Comparison of ENCODE assay signal across 14 mouse cellular contexts in genomic region chr7:68221677-68222230, GRCm38 (mm10). TPM values are rescaled to one million over a fixed set of nuclear protein-coding genes. Genes with fewer than 3 reads are reported as not detected.
DNase-seq lines count a peak whose midpoint lies in the region; ATAC-seq lines count a peak whose summit lies in the region.
"Had no signal": no experiment of that assay in that cellular context is flagged by ENCODE, and none has a peak within 500 bp of the region (broad histone marks: within the 10 kb centered on the region; RNA-seq: fewer than 3 reads in every experiment).

No protein-coding gene starts in this region.

- no peak overlapping the region for H3K9ac ChIP-seq in forebrain, embryonic 15.5 days (replicated peaks)
- H3K9ac ChIP-seq in forebrain, embryonic 12.5 days = no peak overlapping the region
- no peak overlapping the region for H3K9ac ChIP-seq in hindbrain, embryonic 15.5 days
- H3K9ac ChIP-seq in hindbrain, embryonic 14.5 days = no peak overlapping the region
- H3K9ac ChIP-seq: lung, embryonic 15.5 days had no signal

- no peaks in the 10 kb centered on the region for H3K9me3 ChIP-seq in forebrain, embryonic 15.5 days
- H3K9me3 ChIP-seq in forebrain, embryonic 12.5 days = no peaks in the 10 kb centered on the region
- H3K9me3 ChIP-seq in hindbrain, embryonic 15.5 days = no peaks in the 10 kb centered on the region
- H3K9me3 ChIP-seq in hindbrain, embryonic 14.5 days (ENCODE audit: control insufficient read depth, low read length) = no peaks in the 10 kb centered on the region
- H3K9me3 ChIP-seq: lung, embryonic 15.5 days had no signal

- H3K4me1 ChIP-seq in forebrain, embryonic 15.5 days = peaks cover 27% of the 10 kb centered on the region
- H3K4me1 ChIP-seq in forebrain, embryonic 12.5 days = no peaks in the 10 kb centered on the region
- H3K4me1 ChIP-seq in hindbrain, embryonic 15.5 days (replicated peaks) = peaks cover 15% of the 10 kb centered on the region; the same call in 1 of the 2 replicates
- H3K4me1 ChIP-seq in hindbrain, embryonic 14.5 days (replicated peaks; ENCODE audit: control insufficient read depth, insufficient read depth, low read length) = peaks cover 9% of the 10 kb centered on the region; the same call in 1 of the 2 replicates

- H3K36me3 ChIP-seq in forebrain, embryonic 15.5 days = peaks cover 36% of the 10 kb centered on the region
- H3K36me3 ChIP-seq in forebrain, embryonic 12.5 days (replicated peaks) = peaks cover 79% of the 10 kb centered on the region
- peaks cover 35% of the 10 kb centered on the region for H3K36me3 ChIP-seq in hindbrain, embryonic 15.5 days
- peaks cover 74% of the 10 kb centered on the region for H3K36me3 ChIP-seq in hindbrain, embryonic 14.5 days (replicated peaks; ENCODE audit: control insufficient read depth, insufficient read depth)

- no peak for ATAC-seq in forebrain, embryonic 15.5 days (replicated peaks)
- ATAC-seq in forebrain, embryonic 12.5 days (ENCODE audit: low FRiP score) = no peak
- ATAC-seq in hindbrain, embryonic 15.5 days (ENCODE audit: low FRiP score, low read depth) = 0 out of 2 replicates have a peak, but pooled peaks have one; percentile 16
- ATAC-seq in hindbrain, embryonic 14.5 days (ENCODE audit: low FRiP score) = no peak
- no peak for ATAC-seq in inflammation-experienced regulatory T-cells, adult 6 months
- ATAC-seq: intestine, postnatal 0 days had no signal

- peak overlapping the region; percentile 48; the same call in 1 of the 2 replicates for H3K27ac ChIP-seq in forebrain, embryonic 15.5 days (replicated peaks)
- H3K27ac ChIP-seq in forebrain, embryonic 12.5 days = no peak overlapping the region
- 0 out of 2 replicates have a peak overlapping the region, but pooled peaks have one; percentile 2 for H3K27ac ChIP-seq in hindbrain, embryonic 15.5 days (replicated peaks)
- H3K27ac ChIP-seq in hindbrain, embryonic 14.5 days = no peak overlapping the region
- H3K27ac ChIP-seq: lung, embryonic 15.5 days had no signal

- DNase-seq in hindbrain, embryonic 14.5 days (ENCODE audit: low spot score) = no peak
- peak; percentile 65 for DNase-seq in right cerebral cortex, adult 18-20 months
- DNase-seq in right cerebral cortex, postnatal 4 days = no peak
- no peak for DNase-seq in liver

- 49% methylated on average over 9 of the region's 9 CpGs for WGBS in forebrain, embryonic 15.5 days
- 87% methylated on average over 9 of the region's 9 CpGs for WGBS in forebrain, embryonic 12.5 days
- 72% methylated on average over 9 of the region's 9 CpGs for WGBS in hindbrain, embryonic 15.5 days
- WGBS in hindbrain, embryonic 14.5 days = 84% methylated on average over 9 of the region's 9 CpGs

- H3K4me3 ChIP-seq in forebrain, embryonic 15.5 days = no peak overlapping the region
- H3K4me3 ChIP-seq in forebrain, embryonic 12.5 days (replicated peaks) = no peak overlapping the region
- no peak overlapping the region for H3K4me3 ChIP-seq in hindbrain, embryonic 15.5 days
- no peak overlapping the region for H3K4me3 ChIP-seq in hindbrain, embryonic 14.5 days (replicated peaks; ENCODE audit: low read length)
- H3K4me3 ChIP-seq: lung, embryonic 15.5 days had no signal

- no peak overlapping the region for H3K4me2 ChIP-seq in forebrain, embryonic 15.5 days (replicated peaks)
- no peak overlapping the region for H3K4me2 ChIP-seq in forebrain, embryonic 12.5 days
- no peak overlapping the region for H3K4me2 ChIP-seq in hindbrain, embryonic 15.5 days
- H3K4me2 ChIP-seq in hindbrain, embryonic 14.5 days (replicated peaks) = no peak overlapping the region
- H3K4me2 ChIP-seq: lung, embryonic 15.5 days had no signal

- H3K27me3 ChIP-seq in forebrain, embryonic 15.5 days = no peaks in the 10 kb centered on the region
- no peaks in the 10 kb centered on the region for H3K27me3 ChIP-seq in forebrain, embryonic 12.5 days
- H3K27me3 ChIP-seq in hindbrain, embryonic 15.5 days = no peaks in the 10 kb centered on the region
- no peaks in the 10 kb centered on the region for H3K27me3 ChIP-seq in hindbrain, embryonic 14.5 days (ENCODE audit: control insufficient read depth, insufficient read depth, low read length)
- H3K27me3 ChIP-seq: lung, embryonic 15.5 days had no signal

RNA-seq across cellular contexts. Expression of gene Pgpep1l, which starts 42.3 kb away (rescaled TPM):
- not detected in 2 replicates for polyA plus RNA-seq in forebrain, embryonic 15.5 days (2015; fragmentation: Nextera tagmentation; extraction: Ambion mirVana)
- polyA plus RNA-seq in forebrain, embryonic 12.5 days (2016; fragmentation: Nextera tagmentation; extraction: Ambion mirVana) = not detected in 2 replicates
- not detected in 2 replicates for polyA plus RNA-seq in hindbrain, embryonic 15.5 days (2015; fragmentation: Nextera tagmentation; extraction: Ambion mirVana)
- 0.21 TPM in 1 of 2 replicates, not detected in the other for polyA plus RNA-seq in hindbrain, embryonic 14.5 days (2014; fragmentation: Nextera tagmentation; extraction: Ambion mirVana)
- 1 to 10 TPM in 2 of 3 experiments, under 1 TPM in 1; 0.98 to 6.9 (median 4.2) TPM for polyA plus RNA-seq in inflammation-experienced regulatory T-cells, adult 6 months (2017; shearing (Covaris generic))
- polyA plus RNA-seq: gonadal fat pad, adult 2 months; intestine, postnatal 0 days; limb, embryonic 11.5 days; lung, embryonic 15.5 days; neural tube, embryonic 11.5 days; stomach, embryonic 16.5 days had no signal

RNA-seq across cellular contexts. Expression of gene Fam169b, which starts 51.9 kb away (rescaled TPM):
- 0.10 TPM in 1 of 2 replicates, not detected in the other for polyA plus RNA-seq in forebrain, embryonic 15.5 days (2015; fragmentation: Nextera tagmentation; extraction: Ambion mirVana)
- polyA plus RNA-seq in forebrain, embryonic 12.5 days (2016; fragmentation: Nextera tagmentation; extraction: Ambion mirVana) = 0.49 and 0.74 TPM in 2 replicates
- 0.12 TPM in 2 replicates for polyA plus RNA-seq in hindbrain, embryonic 15.5 days (2015; fragmentation: Nextera tagmentation; extraction: Ambion mirVana)
- 0.09 and 0.17 TPM in 2 replicates for polyA plus RNA-seq in hindbrain, embryonic 14.5 days (2014; fragmentation: Nextera tagmentation; extraction: Ambion mirVana)
- 100 to 1,000 TPM in 2 of 3 experiments, 10 to 100 TPM in 1; 45.3 to 127 (median 108) TPM for polyA plus RNA-seq in inflammation-experienced regulatory T-cells, adult 6 months (2017; shearing (Covaris generic))

Comparison
In these comparisons a context has a peak if more than half of its experiments do, and no peak if none do; other contexts are left out.
1. H3K27ac ChIP-seq: peak in forebrain, embryonic 15.5 days (single experiment) and hindbrain, embryonic 15.5 days (single experiment); none in forebrain, embryonic 12.5 days (single experiment) and hindbrain, embryonic 14.5 days (single experiment).
2. RNA of gene Fam169b, which starts 51.9 kb away (polyA plus RNA-seq): 45.3 to 127 TPM in inflammation-experienced regulatory T-cells, adult 6 months; 0.49 to 0.74 TPM in forebrain, embryonic 12.5 days, 0.09 to 0.17 TPM in hindbrain, embryonic 14.5 days, 0.12 TPM in hindbrain, embryonic 15.5 days and 0.10 TPM in forebrain, embryonic 15.5 days; every median in the first group is over 10 times any median in the second.